Mouse (Mus musculus): Measurements from ENCODE around the gene Dhps.
"Not testable (repeated sequence)": the region's sequence is repeated elsewhere in the genome, so short reads cannot be mapped to it uniquely, and the experiment has no call there.

Gene Dhps

GRCm38 (mm10) chr8:85062603-85063002 is 9.0 kb upstream of the Dhps start:
- DNase-seq (ENCODE audit: low spot score): no peak

GRCm38 (mm10) chr8:85065213-85065612 is 6.3 kb upstream of the Dhps start:
- no peak for DNase-seq (ENCODE audit: low spot score)

- DNase-seq (ENCODE audit: low spot score): no peak
These were observed 4.4 kb upstream of the Dhps start for GRCm38 (mm10) chr8:85067155-85067554.

DNA sequence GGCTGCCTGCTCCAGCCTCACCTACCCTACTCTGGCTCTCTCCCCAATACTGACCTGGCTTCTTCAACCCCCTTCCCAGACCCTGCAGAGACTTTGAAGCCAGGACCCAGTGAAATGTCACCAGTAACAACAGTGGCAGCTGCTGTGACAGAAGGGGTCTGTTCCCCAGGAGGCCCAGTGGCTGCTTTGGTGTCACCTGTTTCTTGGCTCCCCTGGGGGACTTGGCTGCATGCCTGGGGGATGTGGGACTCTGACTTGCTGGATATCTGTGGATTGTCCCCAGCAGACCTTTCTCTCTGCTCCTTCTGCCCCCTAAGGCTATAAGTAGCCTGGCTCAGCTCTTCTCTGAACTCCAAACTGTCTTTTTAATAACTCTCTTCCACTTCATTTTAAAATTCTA is 3.6 kb upstream of the Dhps start, which contains the start of gene Gm5741:
TSS of gene Gm5741 (minus strand) at position 1 of the 400 bp plus-strand sequence.
- no peak for DNase-seq (ENCODE audit: low spot score)

DNA sequence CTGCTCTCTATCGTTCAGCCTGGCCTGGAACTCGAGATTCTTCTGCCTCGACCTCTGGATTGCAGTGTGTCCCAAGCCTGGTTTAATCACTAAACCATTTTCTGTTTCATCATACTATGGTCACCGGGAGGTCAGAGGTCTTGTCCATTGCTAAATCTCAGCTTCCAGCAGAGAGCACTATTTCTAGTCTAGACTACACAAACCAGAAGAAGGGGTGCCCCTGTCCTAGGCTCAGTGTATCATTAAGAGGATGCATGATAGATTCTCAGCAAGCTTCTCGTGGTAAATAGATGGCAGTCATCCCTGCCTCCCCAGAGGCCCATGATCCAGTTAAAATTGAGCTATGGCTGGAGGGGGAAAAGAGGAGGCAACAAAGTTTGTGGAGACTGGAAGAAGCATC is 516 bp upstream of the Dhps start:
- no peak for DNase-seq (ENCODE audit: low spot score)

DNA sequence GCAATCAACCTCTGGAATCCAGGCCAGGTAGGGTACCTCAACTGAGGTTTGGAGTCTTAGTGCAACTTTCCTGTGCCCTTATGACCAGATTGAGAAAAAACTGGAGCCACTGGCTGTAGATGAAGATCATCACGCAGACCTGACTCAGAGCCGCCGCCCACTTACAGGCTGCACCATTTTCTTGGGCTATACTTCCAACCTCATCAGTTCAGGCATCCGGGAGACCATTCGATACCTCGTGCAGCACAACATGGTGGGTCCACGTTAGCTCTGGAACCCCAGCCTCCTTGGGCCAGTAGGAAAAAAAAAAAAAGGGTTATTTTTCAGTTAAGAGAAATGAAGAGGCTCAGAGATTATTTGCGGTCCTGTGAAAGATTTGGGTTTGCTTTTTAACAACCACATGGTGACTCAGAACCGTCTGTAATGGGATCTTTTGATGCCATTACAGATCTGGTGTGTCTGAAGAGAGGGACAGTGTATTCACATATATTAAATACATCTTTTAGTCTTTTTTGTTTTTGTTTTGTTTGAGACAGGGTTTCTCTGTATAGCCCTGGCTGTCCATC is 890 bp downstream of the Dhps start:
- DNase-seq (ENCODE audit: low spot score): no peak

DNA sequence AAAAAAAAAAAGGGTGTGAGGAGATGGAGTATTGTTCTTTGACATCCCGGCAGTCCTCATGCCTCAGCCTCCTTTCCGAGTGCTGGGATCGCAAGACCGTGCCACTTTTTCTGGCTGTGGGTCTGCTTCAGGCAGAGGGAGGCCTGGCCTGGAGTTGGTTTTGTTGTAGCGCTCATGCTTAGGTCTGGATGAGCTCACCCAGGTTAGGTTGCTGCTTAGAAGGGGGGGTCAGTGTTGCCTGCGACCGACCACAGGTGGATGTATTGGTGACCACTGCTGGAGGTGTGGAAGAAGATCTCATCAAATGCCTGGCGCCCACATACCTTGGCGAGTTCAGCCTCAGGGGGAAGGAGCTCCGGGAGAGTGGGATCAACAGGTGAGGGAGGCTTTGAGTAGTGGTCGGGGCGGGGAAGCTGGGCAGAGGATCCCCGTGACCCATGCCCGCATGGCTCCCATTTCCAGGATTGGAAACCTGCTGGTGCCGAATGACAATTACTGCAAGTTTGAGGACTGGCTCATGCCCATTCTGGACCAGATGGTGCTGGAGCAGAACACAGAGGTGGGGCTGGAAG is 1.6 kb downstream of the Dhps start:
- DNase-seq (ENCODE audit: low spot score): no peak

DNA sequence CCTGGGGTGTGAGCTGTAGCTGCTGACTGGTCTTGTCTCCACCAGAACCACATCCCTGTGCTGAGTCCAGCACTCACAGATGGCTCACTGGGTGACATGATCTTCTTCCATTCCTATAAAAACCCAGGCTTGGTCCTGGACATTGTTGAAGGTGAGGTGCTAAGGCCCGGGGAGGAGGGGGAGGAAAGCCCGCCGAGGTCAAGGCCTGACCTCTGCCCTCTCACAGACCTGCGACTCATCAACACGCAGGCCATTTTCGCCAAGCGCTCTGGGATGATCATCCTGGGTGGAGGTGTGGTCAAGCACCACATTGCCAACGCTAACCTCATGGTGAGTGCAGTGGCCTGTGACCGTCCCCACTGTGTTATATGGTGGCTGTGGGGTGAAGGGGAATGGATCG is 2.6 kb downstream of the Dhps start:
- no peak for DNase-seq (ENCODE audit: low spot score)

DNA sequence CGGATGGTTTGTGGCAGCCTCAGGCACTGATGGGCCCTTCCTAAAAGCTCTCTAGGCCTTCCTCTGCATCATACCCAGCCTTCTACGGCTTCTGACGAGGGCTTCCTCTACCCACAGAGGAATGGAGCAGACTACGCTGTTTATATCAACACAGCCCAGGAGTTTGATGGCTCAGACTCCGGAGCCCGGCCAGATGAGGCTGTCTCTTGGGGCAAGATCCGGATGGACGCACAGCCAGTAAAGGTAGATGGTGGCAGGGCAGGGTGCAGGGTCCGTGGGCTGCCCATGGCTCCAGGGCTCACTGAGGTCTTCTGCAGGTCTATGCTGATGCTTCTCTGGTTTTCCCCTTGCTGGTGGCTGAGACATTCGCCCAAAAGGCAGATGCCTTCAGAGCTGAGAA is 3.1 kb downstream of the Dhps start:
- no peak for DNase-seq (ENCODE audit: low spot score)

- DNase-seq (ENCODE audit: low spot score): no peak
These were observed 4.4 kb downstream of the Dhps start for GRCm38 (mm10) chr8:85076001-85076400.

DNA sequence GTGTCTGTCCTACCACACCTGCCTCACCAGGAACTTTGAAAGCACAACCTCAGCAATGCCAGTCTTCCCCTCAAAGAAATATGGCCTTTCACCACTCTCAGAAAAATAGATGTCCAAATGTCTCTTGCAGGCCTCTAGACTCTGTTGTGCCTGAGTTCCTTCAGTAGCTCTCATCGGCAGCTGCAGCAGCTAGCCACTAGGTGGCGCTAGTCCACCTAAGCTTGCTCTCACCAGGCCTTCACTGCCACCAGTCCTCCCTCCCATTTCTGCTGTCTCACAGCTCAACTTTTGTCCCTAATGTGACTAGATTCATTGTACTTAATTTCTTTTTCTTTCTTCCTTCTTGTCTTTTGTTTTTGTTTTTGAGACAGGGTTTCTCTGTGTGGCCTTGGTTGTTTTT is 5.4 kb downstream of the Dhps start:
- DNase-seq (ENCODE audit: low spot score): peak; percentile 87

DNA sequence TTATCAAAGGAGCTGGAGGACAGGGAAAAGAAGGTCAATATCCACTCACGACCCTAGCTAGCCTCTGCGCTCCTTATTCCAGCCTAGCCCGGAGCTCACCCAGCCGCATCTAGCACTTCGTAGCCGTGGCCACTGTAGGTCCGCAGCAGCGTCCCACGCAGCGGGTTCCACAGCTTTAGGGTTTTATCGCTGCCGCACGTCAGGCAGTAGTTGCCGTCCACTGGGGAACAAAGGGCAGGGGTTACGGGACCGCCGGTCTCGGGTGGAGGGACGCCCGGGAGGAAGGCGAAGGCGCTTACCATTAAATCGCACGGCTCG is 8.6 kb downstream of the Dhps start:
- no peak for DNase-seq (ENCODE audit: low spot score)

- peak; percentile 64 for DNase-seq (ENCODE audit: low spot score)
These were observed 9.1 kb downstream of the Dhps start, which contains the start of gene Wdr83os for GRCm38 (mm10) chr8:85080532-85081215. Gene Wdr83os (plus strand): TSS chr8:85080740.

- DNase-seq (ENCODE audit: low spot score): no peak
These were observed 9.6 kb downstream of the Dhps start, which contains the start of gene Wdr83 for GRCm38 (mm10) chr8:85081216-85081555. Gene Wdr83 (minus strand): TSS chr8:85081306.

GRCm38 (mm10) chr8:85082169-85082568 is 10.6 kb downstream of the Dhps start:
- DNase-seq (ENCODE audit: low spot score): not testable (repeated sequence)

- peak; percentile 91 for DNase-seq (ENCODE audit: low spot score)
These were observed 11.7 kb downstream of the Dhps start, which contains the start of gene Man2b1 for GRCm38 (mm10) chr8:85083108-85083813. Gene Man2b1 (plus strand): TSS chr8:85083270.

- DNase-seq (ENCODE audit: low spot score): peak; percentile 1
These were observed 13.1 kb downstream of the Dhps start for GRCm38 (mm10) chr8:85084633-85085032.

- DNase-seq (ENCODE audit: low spot score): peak; percentile 2
These were observed 14.7 kb downstream of the Dhps start for GRCm38 (mm10) chr8:85086238-85086637.

- peak; percentile 1 for DNase-seq (ENCODE audit: low spot score)
These were observed 17.2 kb downstream of the Dhps start for GRCm38 (mm10) chr8:85088771-85089170.

- DNase-seq (ENCODE audit: low spot score): peak; percentile 2
These were observed 19.3 kb downstream of the Dhps start for GRCm38 (mm10) chr8:85090856-85091255.

GRCm38 (mm10) chr8:85091526-85092090 is 20.1 kb downstream of the Dhps start:
- peak; percentile 10 for DNase-seq (ENCODE audit: low spot score)

DNA sequence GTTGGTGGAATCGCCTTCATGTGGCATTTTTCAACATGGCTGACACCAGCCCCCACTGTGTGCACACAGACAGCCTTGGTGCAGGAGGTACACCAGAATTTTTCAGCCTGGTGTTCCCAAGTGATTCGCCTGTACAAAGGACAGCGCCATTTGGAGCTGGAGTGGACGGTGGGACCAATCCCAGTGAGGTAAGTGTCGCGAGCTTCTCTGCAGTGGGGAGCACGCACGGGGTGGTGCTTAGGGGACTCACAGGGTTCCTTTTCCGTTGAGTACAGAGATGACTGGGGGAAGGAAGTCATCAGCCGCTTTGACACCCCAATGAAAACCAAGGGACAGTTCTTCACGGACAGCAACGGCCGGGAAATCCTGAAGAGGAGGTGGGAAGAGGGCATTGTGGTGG is 23.5 kb downstream of the Dhps start:
- no peak for DNase-seq (ENCODE audit: low spot score)

GRCm38 (mm10) chr8:85095566-85095965 is 24.0 kb downstream of the Dhps start:
- no peak for DNase-seq (ENCODE audit: low spot score)
